Mouse (Mus musculus) ES-E14 (cell line): ENCODE data around the gene Nup210l. TPM values are rescaled to one million over a fixed set of nuclear protein-coding genes. Genes with fewer than 3 reads are reported as not detected.
A peak's percentile ranks its signal among the peaks of the same experiment; 100 is the strongest.
"Not testable (repeated sequence)": the region's sequence is repeated elsewhere in the genome, so short reads cannot be mapped to it uniquely, and the experiment has no call there.

Experiments used
- DNase-seq: peaks from one replicate; pipeline ENCODE4 v3.0.0-alpha.2; 2013; ENCODE audit warnings: low read depth, low spot score
- H3K27ac ChIP-seq: 2 replicates; pipeline ENCODE4 v1.5.1; 2012; ENCODE audit warnings: low read depth, mild to moderate bottlenecking, low read length, moderate library complexity, mixed read lengths; ENCODE audit not compliant: poor library complexity, insufficient read depth, severe bottlenecking
- H3K36me3 ChIP-seq: 2 replicates; pipeline ENCODE4 v1.6.1; 2012; ENCODE audit warnings: mild to moderate bottlenecking, low read length, moderate library complexity, mixed read lengths; ENCODE audit not compliant: control insufficient read depth, poor library complexity, insufficient read depth, severe bottlenecking
- H3K4me1 ChIP-seq, 2 experiments: fragments of 150-350 bp in 1 of 2; sonication (generic) in 1 of 2; 2 replicates each; pipeline ENCODE4 v1.6.1; 2012; ENCODE audit warnings: low read length in 2 of 2, mild to moderate bottlenecking in 1 of 2, mixed read lengths in 1 of 2; ENCODE audit not compliant: control insufficient read depth in 2 of 2, insufficient read depth in 2 of 2, poor library complexity in 1 of 2
- H3K4me3 ChIP-seq, 2 experiments: fragments of 150-350 bp in 1 of 2; sonication (generic) in 1 of 2; 2 replicates each; pipeline ENCODE4 v1.5.1; 2012; ENCODE audit warnings: low read length in 2 of 2, low read depth in 1 of 2, mild to moderate bottlenecking in 1 of 2, mixed read lengths in 1 of 2; ENCODE audit not compliant: insufficient read depth in 1 of 2, poor library complexity in 1 of 2, severe bottlenecking in 1 of 2
- H3K9ac ChIP-seq: 2 replicates; pipeline ENCODE4 v1.6.1; 2012; ENCODE audit warnings: low read depth, mild to moderate bottlenecking, low read length, mixed read lengths; ENCODE audit not compliant: poor library complexity, insufficient read depth, severe bottlenecking
- H3K9me3 ChIP-seq: fragments of 150-350 bp; sonication (generic); 2 replicates; pipeline ENCODE4 v1.6.1; 2012; ENCODE audit warnings: low read depth, mild to moderate bottlenecking, low read length; ENCODE audit not compliant: control insufficient read depth, insufficient read depth
- CHD2 ChIP-seq: IDR thresholded peaks from 2 replicates; pipeline ENCODE4 v1.6.1; 2014; ENCODE audit warnings: mild to moderate bottlenecking, low read depth, low read length, inconsistent platforms
- HCFC1 ChIP-seq: IDR thresholded peaks from 2 replicates; pipeline ENCODE4 v1.6.1; 2012; ENCODE audit warnings: low read length, inconsistent platforms, borderline replicate concordance; ENCODE audit not compliant: insufficient read depth
- MAFK ChIP-seq: IDR thresholded peaks from 2 replicates; pipeline ENCODE4 v1.6.1; 2014; ENCODE audit warnings: mild to moderate bottlenecking, low read depth, low read length, inconsistent platforms; ENCODE audit not compliant: insufficient read depth
- ZC3H11A ChIP-seq: IDR thresholded peaks from 2 replicates; pipeline ENCODE4 v1.6.1; 2012; ENCODE audit warnings: low read depth, mild to moderate bottlenecking, inconsistent platforms, low read length, borderline replicate concordance
- ZNF384 ChIP-seq: IDR thresholded peaks from 2 replicates; pipeline ENCODE4 v1.6.1; 2012; ENCODE audit warnings: low read depth, low read length, inconsistent platforms
- in situ Hi-C, 2 experiments: fragments of 600-800 bp; cut with MboI; formaldehyde crosslinking; loops; one replicate each; pipeline ENCODE4 v1.15.1; 2025; ENCODE audit warnings: low sequenced_read_pairs in 2 of 2, inconsistent platforms in 1 of 2; ENCODE audit not compliant: unreplicated experiment in 2 of 2
- total RNA-seq: library from RNA; depleted of rRNA; stranded (reverse); fragments of 300-350 nt; gene quantifications from 2 replicates; pipeline ENCODE4 v1.2.3, GENCODE M21; 2012

Nup210l gene
- total RNA-seq, 1 experiment = 0.80 TPM

DNA sequence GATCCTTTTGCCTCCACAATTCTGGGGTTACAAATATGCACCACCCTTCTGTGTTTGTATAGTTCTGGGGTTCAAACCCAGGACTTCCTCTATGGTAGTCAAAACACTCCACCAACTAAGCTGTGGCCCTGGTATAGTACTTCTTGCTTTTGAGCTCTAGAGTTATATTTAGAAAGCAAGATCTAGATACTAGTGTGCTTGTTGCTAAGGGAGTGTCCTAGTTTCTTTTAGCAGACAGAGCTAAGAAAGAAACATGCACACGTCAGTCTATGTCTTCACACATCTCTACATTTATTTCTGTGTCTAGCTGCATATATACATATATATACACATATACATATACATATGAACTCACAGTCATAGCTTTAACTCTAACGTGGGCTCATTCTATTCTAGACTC, 7.8 kb downstream of the Nup210l start:
- H3K9me3 ChIP-seq = no peaks in the 10 kb centered on the region
- TF ChIP-seq HCFC1 (no peak), MAFK (no peak), ZNF384 (no peak), ZC3H11A (no peak), CHD2 (no peak)
- H3K27ac ChIP-seq = no peak overlapping the region
- H3K4me1 ChIP-seq = no peaks in the 10 kb centered on the region
- no peak overlapping the region for H3K9ac ChIP-seq
- H3K36me3 ChIP-seq = no peaks in the 10 kb centered on the region
- no peak overlapping the region for H3K4me3 ChIP-seq
- no peak for DNase-seq
- in situ Hi-C loops = no loop called here

DNA sequence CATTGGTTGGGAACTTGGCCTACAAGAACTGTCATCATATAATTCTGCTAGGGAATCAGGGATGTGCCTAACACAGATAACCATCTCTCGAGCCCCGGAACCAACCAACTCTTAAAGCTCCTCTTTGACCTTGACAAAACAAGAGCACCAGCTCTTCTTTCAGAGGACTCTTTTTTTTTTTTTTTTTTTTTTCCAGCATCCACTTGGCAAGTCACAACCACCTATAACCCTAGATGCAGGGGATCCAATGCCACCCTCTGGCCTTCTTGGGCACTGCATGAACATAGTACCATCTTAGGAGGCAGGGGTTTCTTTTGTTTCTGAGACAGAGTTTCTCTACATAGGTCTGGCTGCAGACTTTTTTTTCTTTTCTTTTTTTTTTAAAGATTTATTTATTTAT, 10.4 kb downstream of the Nup210l start:
- Histone ChIP-seq H3K27ac (no peak overlapping the region), H3K36me3 (no peaks in the 10 kb centered on the region), H3K4me3 (no peak overlapping the region), H3K9me3 (no peaks in the 10 kb centered on the region), H3K9ac (no peak overlapping the region), H3K4me1 (peaks cover 0 to 3% of the 10 kb centered on the region in 2 experiments; a peak in 1 of 4 replicates)
- in situ Hi-C loops = no loop called here
- DNase-seq = no peak
- TF ChIP-seq ZNF384 = peak; percentile 93
- TF ChIP-seq HCFC1 = no peak

DNA sequence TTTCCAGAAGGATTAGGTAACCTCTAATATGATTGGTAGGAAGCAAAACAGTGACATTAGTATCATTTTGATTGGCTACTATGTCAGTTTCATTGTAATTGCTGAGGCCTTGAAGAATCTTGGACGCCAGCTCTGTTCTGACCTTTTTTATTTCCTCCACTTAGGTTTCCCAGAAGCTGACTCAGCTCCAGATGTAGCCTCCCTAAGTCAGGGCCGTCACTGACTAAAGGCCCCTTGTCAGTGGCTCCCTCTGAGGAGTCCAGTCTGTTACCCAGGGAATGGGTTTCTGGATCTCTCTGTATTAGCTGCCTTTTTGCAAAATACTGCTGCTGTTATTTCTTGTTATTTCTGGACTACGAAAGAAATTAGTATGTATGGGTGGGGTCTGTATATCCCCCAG, 11.6 kb downstream of the Nup210l start:
- in situ Hi-C loops = no loop called here
- Histone ChIP-seq H3K36me3 (no peaks in the 10 kb centered on the region), H3K9ac (no peak overlapping the region), H3K4me3 (no peak overlapping the region), H3K9me3 (no peaks in the 10 kb centered on the region), H3K27ac (no peak overlapping the region), H3K4me1 (peaks cover 0 to 3% of the 10 kb centered on the region in 2 experiments; a peak in 1 of 4 replicates)
- no peak for DNase-seq
- TF ChIP-seq ZNF384 (no peak), CHD2 (no peak), MAFK (no peak), ZC3H11A (no peak), HCFC1 (no peak)

DNA sequence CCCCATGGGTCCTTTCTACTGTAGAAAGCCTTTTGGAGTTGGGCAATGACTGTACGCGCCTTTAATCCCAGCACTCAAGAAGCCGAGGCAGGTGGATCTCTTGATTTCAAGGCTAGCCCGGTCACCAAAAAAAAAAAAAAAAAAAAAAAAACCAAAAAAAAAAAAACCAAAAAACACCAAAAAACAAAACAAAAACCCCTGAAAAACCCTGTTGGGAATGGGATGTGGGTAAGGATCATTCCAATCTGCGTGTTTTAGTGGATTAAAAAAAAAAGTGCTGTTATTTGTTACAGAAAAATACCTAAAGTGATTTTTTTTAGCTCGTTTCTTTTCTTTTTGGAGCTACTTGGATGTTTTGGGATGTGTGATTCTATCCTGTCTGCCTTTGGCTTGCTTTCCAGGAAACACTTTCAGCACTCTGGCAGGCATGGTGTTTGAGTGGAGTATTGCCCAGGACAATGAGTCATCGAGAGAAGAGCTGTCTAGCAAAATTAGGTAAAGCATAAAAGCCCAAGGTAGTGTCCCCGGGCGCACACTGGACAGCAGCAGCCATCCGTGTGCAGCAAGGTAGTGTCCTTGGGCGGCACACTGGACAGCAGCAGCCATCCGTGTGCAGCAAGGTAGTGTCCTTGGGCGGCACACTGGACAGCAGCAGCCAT, 14.3 kb downstream of the Nup210l start:
- Histone ChIP-seq H3K4me1 (peaks cover 0 to 3% of the 10 kb centered on the region in 2 experiments; a peak in 1 of 4 replicates), H3K27ac (no peak overlapping the region), H3K36me3 (no peaks in the 10 kb centered on the region), H3K4me3 (no peak overlapping the region), H3K9me3 (no peaks in the 10 kb centered on the region), H3K9ac (no peak overlapping the region)
- no peak for DNase-seq
- in situ Hi-C loops = no loop called here
- TF ChIP-seq ZNF384 (peak; percentile 86), ZC3H11A (no peak), CHD2 (no peak), MAFK (no peak)

DNA sequence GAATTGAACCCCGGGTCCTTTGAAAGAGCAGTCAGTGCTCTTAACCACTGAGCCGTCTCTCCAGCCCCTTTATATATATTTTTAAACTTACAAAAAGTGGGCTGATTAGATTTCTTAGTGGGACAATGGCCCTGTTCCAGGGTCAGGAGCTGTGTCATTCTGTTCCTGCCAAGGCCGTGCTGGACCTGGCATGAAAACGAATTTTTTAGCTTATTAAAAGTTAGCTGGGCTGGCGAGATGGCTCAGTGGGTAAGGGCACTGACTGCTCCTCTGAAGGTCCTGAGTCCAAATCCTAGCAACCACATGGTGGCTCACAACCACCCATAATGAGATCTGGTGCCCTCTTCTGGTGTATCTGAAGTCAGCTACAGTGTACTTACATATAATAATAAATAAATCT, 18.1 kb downstream of the Nup210l start:
- H3K27ac ChIP-seq, DNase-seq, H3K4me1 ChIP-seq, H3K9me3 ChIP-seq, H3K4me3 ChIP-seq, H3K9ac ChIP-seq, H3K36me3 ChIP-seq, in situ Hi-C loops: not testable (repeated sequence)
